Mouse (Mus musculus) A20 (cell line): ENCODE results near the gene Lrr1.
"Not testable (repeated sequence)": the region's sequence is repeated elsewhere in the genome, so short reads cannot be mapped to it uniquely, and the experiment has no call there.

ENCODE experiments used
- DNase-seq: peaks from one replicate; pipeline ENCODE4 v3.0.0-alpha.2; 2011; ENCODE audit warnings: low read depth, low spot score

The Lrr1 gene

DNA sequence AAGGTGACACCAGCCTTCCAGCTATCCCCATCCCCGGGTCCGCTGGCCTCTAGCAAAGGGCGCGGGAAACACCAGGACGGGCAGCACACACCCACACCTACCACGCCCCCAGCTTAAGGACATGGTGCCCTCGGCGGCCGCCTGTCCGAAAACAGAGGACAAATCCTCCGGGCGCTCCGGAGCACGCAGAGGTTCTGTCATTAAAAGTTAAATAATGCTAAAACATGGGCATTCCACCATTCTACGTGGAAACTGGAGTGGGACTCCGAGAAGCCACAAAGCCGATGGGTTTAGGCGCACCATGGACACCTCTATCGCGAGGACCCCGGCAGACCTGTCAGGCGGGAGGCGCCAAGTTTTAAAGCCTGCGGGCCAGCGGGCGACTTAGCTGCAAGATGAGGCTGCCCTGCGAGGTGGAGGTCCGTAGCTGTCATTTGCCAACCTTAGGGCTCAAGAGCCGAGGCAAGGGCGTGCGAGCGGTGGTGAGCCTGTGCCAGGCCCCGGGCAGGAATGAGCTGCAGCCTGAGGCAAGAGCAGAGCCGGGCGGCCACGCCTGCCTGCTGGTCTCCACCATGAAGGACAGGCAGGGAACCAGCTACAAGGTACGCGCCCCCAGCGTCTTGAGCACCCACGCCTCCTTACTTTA, at the start of gene Lrr1:
Gene Lrr1, plus strand, starts transcription at position 354 of the 646 bp plus-strand sequence.
- DNase-seq = peak; percentile 96

DNA sequence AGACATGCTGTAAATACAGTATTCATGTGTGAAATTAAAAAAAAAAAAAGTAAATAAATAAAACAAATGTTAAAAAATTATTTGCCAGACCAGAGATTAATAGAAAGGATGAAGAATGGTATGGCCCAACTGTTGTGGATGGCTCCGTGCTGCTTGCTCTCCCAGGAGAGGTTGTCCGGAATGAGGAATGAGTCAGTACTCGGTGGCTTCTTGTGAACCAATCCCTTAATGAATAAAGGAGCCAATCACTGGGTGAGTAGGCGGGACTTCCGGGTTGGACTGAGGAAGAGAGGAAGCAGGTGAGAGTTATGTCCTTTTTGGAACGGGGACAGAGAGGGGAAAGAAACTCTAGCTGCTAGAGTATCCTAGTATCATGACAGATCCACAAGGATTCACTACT, 48.7 kb upstream of the Lrr1 start:
- DNase-seq = no peak

GRCm38 (mm10) chr12:69122801-69123200, 45.8 kb upstream of the Lrr1 start:
- no peak for DNase-seq

GRCm38 (mm10) chr12:69125066-69125465, 43.5 kb upstream of the Lrr1 start:
- DNase-seq = no peak

GRCm38 (mm10) chr12:69127170-69127569, 41.4 kb upstream of the Lrr1 start:
- peak; percentile 72 for DNase-seq

DNA sequence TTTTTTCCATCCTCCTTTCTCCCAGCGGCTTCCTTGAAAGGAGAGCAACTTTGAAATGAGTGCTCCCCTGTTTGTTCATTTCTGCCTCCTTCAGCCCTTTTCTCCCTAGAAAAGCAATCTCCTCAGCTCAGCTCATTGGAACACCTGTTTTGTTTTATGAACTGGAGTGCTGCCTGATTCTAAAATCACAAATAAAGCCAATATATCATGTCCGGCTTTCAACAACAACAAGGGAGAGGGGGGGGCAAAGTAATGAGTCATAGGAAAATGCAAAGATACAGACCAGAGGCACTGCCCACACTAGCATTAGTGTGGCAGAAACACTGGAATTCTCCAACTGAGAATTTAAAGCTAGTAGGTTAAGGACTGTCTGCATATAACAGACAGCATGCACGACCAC, 41.0 kb upstream of the Lrr1 start:
- DNase-seq = no peak

DNA sequence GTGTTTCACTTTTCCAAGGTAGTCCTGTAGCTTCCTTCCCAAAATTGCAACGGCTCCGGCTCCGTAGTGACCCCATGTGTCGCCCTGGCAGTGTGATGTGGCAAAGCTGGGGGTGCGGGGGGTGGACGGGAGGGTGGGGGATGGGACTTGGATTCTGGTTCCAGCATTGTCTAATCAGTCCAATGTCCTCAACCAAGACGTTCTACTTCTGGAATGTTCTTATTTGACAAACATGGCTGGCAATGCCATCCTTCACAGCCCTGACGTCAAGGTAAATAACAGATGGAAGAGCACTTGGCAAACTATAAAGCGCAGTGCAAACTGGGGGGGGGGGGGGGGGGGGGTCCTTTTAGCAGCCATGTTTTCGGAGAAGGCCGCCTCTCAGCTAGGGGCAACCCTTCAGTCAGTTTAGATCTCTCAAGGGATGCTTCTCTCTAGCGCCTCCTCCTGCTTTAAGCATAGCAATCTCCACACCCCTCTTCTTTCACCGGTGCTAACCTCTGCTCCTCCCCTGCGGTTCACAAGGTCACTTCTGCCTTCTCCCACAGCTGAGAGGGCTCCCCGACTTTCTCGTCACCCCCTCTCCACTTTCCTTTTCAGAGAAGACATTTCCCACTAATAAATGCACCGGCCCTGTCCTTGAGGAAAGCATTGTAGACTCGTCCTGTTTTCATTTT, 38.8 kb upstream of the Lrr1 start:
- no peak for DNase-seq

DNA sequence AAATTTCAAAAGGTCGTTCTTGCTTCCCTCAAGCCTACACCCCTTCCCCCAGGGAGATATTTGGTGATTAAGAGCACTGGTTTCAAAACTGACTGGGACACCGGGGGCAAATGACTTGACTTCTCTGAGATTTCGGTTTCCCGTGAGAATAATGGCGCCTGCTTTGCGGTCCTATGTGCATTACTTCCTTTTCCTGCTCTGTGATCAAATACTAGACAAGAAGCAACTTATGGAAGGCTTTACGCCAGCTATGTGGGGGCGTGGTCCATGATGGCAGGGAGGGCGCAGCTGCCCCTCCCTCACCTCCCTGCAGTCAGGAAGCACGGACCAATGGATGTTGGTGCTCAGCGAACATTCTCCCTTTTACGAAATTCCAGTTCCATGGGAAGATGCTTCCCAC, 38.1 kb upstream of the Lrr1 start:
- no peak for DNase-seq

GRCm38 (mm10) chr12:69131267-69131666, 37.3 kb upstream of the Lrr1 start:
- no peak for DNase-seq

GRCm38 (mm10) chr12:69131981-69132380, 36.6 kb upstream of the Lrr1 start:
- DNase-seq = peak; percentile 54

- DNase-seq = no peak
Measured at GRCm38 (mm10) chr12:69139201-69139600, 29.4 kb upstream of the Lrr1 start.

GRCm38 (mm10) chr12:69139841-69140240, 28.8 kb upstream of the Lrr1 start:
- DNase-seq = no peak

DNA sequence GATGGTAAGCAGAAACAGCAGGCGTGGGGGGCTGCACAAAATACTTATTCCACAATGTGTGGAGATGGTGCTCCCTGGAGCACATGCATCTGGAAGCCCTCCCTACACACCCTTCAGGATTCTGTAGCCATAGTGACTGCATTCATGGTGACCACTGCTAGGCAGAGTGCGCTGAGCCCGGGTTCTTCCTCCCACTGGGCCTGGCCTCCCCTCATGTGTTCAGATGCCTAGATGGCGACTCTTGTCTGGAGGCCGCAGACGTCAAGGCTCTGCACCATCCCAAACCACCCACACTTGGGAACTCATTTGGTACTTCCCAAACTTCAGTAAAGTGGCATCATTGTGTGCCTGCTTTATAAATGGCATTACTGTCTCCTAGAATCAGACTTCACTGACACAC, 25.2 kb upstream of the Lrr1 start:
- DNase-seq = no peak

GRCm38 (mm10) chr12:69147166-69147735, 21.4 kb upstream of the Lrr1 start:
- DNase-seq = no peak

GRCm38 (mm10) chr12:69150049-69150448, 18.6 kb upstream of the Lrr1 start:
- DNase-seq = no peak

GRCm38 (mm10) chr12:69155923-69156322, 12.7 kb upstream of the Lrr1 start:
- DNase-seq = peak; percentile 19

DNA sequence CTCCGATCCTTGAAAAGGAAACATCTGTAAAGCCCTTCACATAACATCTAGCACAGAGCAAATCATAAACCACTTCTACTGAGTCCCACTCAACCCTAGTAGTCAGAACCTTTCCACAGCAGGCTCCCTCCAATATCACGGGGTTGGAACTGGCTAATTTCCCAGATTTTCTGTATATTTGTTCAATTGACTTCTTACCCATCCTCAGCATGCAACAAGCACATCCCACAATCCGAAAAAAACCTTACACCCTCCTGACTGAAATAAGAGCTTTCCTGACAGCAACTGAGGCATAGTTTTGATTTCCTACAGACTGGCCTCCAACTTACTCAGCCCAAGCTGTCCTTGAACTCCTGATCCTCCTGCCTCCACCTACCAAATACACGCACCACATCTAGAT, 12.2 kb upstream of the Lrr1 start:
- DNase-seq = no peak

DNA sequence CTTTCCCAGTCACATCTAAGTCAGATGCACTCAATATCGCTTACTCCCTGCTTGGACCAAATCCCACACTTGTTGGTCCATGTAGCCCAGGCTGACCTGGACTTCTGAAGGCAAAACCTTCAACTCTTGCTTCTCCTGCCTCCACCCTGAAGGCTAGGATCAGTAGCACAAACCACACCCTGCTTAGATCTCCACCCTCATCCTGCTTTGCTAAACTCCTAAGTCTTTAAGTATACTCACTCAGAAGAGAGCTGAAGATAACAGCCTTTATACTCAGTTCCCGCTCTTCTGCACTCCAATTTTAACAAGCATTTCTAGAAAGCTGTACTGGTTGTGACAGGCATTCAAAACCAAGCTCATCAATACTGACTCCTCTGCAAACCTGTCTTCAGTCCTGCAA, 11.5 kb upstream of the Lrr1 start:
- no peak for DNase-seq

DNA sequence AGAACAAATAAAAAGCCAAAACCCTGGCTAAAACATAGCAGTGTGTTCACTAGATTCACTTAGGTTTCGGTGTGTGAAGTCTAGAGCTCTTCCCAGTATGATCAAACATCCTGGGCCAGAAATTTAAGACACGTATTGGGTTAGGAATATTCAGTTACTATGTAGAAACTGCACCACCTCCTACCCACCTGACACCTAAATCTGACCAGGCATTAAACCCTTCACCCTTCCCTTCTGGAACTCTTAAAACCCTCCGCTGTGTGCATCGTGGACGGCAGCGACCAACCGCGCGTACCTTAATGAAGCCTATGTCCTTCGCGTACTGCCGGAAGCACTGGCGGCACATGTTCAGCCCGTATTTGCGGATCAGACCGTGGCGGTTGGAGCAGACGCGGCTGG, 10.2 kb upstream of the Lrr1 start:
- DNase-seq = no peak

- DNase-seq = peak; percentile 100
Measured at GRCm38 (mm10) chr12:69158765-69159577, 9.6 kb upstream of the Lrr1 start, which contains the start of gene Rps29. Gene Rps29 (minus strand): TSS chr12:69159186.

- peak; percentile 87 for DNase-seq
Measured at GRCm38 (mm10) chr12:69159578-69159940, 9.1 kb upstream of the Lrr1 start.

- DNase-seq = not testable (repeated sequence)
Measured at GRCm38 (mm10) chr12:69160677-69161076, 7.9 kb upstream of the Lrr1 start.
